Mouse (Mus musculus) hematopoietic stem cell, adult 5-6 weeks (primary cell): ENCODE data around the gene Mllt1. TPM values are rescaled to one million over a fixed set of nuclear protein-coding genes. Genes with fewer than 3 reads are reported as not detected.
"Not testable (repeated sequence)": the region's sequence is repeated elsewhere in the genome, so short reads cannot be mapped to it uniquely, and the experiment has no call there.

ENCODE experiments used
- ATAC-seq, 2 experiments: fragments of 125-278 bp in 1 of 2; replicated peaks in 1 of 2; 2 replicates each; pipeline ENCODE4 v1.8.0; 2016 to 2017; ENCODE audit warnings: inconsistent platforms in 2 of 2, mild to moderate bottlenecking in 2 of 2, moderate number of reproducible peaks in 2 of 2, low read depth in 1 of 2, moderate TSS enrichment in 1 of 2; ENCODE audit not compliant: low FRiP score in 2 of 2, poor library complexity in 2 of 2, severe bottlenecking in 2 of 2, insufficient read depth in 1 of 2, low TSS enrichment in 1 of 2
- total RNA-seq: library from RNA; stranded (forward); fragments of 172-1452, 232-1000 nt; gene quantifications from 2 replicates; pipeline ENCODE4 v1.2.3, GENCODE M21; 2017

Mllt1 gene
- total RNA-seq, 1 experiment from 2014 or later: 19.3 TPM

DNA sequence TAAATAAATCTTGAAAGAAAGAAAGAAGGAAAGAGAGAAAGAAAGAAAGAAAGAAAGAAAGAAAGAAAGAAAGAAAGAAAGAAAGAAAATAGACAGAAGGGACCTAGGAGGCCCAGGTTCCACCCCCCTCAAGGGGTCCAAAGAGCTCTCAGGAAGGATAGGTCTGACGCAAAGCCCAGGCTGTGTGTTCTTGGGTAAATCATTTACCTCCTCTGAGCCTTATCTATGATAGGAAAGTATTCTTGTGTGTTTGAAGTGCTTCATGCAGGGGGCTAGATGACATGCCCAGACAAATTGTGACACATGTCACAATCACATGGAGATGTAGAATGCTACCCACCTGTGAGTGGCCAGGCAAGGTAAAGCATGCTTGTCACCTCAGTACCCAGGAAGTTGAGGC lies 17.4 kb upstream of the Mllt1 start:
- no peak for ATAC-seq

GRCm38 (mm10) chr17:56950915-56951314 lies 15.7 kb upstream of the Mllt1 start:
- no peak; a peak in 1 of 4 replicates for ATAC-seq

DNA sequence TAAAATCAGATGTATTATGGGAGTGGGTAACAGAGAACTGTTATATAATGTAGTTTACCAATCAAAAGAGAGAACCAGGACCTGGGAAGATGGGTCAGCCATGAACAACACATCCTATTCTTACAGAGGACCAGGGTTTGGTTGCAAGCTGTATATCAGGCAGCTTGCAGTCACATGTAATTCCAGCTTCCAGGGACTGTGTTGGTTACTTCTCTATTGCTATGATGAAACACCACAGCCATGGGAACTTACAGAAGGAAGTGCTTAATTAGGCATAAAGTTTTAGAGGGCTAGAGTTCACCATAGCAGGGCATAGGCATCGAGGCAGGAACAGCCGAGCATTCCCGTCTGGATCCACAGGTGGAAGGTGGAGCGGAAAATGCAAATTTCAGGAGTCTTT lies 3.5 kb upstream of the Mllt1 start:
- no peak for ATAC-seq

DNA sequence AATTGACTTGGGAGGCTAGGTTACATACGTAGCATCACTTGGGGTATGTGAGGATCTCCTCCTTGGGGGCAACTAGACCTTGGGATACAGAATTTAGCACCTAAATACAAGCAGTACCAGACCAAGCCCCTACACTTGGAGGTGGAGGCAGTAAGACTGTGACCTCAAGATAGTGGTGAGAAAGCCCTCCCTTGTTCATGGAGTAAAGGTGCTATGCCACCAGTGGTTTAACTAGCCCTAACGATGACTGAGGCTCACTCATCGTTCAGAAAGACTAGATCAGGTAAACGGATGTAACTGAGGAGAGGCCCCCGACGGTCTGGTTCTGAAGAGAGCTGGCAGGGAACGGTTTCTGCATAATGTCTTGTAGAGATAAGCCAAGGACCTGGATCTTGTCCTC lies 1.5 kb upstream of the Mllt1 start:
- no peak for ATAC-seq

GRCm38 (mm10) chr17:56934545-56935330 lies 477 bp downstream of the Mllt1 start:
- ATAC-seq: 0 out of 4 replicates have a peak, but pooled peaks of 1 of the 2 experiments have one; percentile 7

DNA sequence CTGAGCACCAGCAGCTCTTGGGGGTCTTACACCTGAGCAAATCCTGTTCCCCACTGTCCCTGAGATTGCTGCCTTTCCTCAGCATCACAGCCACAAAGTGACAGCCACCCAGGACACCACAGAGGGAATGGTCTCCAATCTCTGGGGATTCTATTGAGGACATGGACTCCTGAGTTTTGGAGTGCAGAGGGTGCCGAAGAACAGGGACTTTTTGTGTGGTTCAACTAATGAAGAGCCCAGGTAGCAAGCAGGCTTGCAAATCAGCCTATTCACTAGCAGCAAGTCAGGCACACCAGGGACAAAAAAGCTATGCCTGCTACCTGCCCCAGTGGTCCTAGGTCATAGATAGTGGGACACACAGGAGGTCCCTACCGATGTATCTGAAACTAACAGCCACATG lies 1.8 kb downstream of the Mllt1 start:
- ATAC-seq: no peak

- ATAC-seq: peak in 1 of 2 experiments; percentile 16; a peak in 1 of 4 replicates
These were observed 5.2 kb downstream of the Mllt1 start for GRCm38 (mm10) chr17:56930026-56930425.

GRCm38 (mm10) chr17:56929530-56929929 lies 5.7 kb downstream of the Mllt1 start:
- ATAC-seq: peak; percentile 34 to 46; a peak in 2 of 4 replicates

DNA sequence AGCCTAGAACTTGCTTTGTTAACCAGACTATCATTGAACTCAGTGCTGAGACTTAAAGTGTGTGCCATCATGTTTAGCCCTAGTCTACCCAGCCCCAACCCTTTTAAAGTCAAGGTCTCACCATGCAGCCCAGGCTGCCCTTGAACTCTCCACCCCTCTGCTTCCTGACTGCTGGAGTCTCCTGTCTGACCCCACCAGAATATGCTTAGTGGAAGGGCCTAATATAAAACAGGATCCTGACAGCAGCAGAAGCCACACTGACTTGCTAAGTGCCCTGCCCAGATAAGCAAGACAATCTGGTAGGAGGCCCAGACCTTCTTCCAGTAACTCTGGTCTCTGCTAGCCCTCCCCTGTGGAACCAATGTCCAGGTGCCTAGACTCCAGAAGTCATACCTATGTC lies 6.1 kb downstream of the Mllt1 start:
- no peak for ATAC-seq

- ATAC-seq: no peak
These were observed 9.2 kb downstream of the Mllt1 start for GRCm38 (mm10) chr17:56925998-56926397.

GRCm38 (mm10) chr17:56919725-56920124 lies 15.5 kb downstream of the Mllt1 start:
- ATAC-seq: no peak

DNA sequence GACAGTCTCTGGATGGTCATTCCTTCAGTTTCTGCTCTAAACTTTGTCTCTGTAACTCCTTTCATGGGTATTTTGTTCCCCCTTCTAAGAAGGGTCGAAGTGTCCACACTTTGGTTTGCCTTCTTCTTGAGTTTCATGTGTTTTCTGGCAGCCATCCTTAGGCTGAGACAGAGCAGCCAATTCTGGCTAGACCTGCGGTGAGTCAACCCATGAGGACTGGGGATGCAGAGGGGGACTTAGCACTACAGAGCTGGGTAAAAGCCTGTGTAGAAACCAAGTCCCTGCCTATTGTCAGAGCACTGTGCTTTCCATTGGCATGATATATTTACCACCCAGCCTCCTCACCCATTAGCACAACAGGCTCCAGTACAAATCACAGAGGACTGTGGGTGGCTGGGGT lies 18.0 kb downstream of the Mllt1 start:
- no peak for ATAC-seq

GRCm38 (mm10) chr17:56913444-56913843 lies 21.8 kb downstream of the Mllt1 start:
- ATAC-seq: no peak

DNA sequence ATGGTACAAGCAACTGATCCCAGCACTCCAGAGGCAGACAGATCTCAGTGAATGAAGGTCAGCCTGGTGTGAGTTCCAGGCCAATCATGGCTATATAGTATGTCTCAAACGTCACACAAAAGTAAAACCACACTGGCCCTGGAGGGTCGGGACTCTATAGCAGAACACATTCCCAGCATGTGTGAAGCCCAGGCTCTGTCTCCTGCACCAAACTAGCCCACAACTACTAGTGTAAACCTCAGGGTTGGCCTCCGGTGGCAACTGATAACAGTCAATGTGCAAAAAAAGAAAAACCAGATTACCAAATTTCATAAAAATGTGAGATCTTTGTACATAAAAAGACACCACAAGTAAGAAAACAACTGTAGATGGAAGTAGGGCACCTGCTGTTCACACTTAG lies 22.2 kb downstream of the Mllt1 start:
- no peak for ATAC-seq

GRCm38 (mm10) chr17:56909764-56910163 lies 25.5 kb downstream of the Mllt1 start:
- ATAC-seq: not testable (repeated sequence)

GRCm38 (mm10) chr17:56907887-56908286 lies 27.3 kb downstream of the Mllt1 start:
- ATAC-seq: no peak

GRCm38 (mm10) chr17:56907096-56907495 lies 28.1 kb downstream of the Mllt1 start:
- ATAC-seq: no peak

DNA sequence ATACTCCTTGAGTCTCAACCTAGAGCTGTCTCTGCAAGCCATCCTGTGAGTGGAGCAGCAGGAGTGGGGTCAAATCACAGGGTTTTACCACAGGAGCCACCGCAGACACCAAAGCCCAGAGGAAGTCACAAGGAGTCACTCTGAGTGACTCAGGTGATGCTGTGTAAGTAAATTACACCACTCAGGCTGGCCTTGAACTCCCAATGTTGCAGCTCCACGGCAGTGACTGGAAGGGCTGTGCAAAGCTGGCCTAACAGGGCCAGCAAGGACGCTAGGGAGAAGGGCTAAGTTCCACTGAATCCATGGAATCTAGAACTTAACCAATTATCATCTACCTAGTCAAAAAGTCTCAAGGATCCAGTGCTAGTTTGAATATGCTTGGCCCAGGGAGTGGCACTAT lies 29.0 kb downstream of the Mllt1 start:
- no peak for ATAC-seq

DNA sequence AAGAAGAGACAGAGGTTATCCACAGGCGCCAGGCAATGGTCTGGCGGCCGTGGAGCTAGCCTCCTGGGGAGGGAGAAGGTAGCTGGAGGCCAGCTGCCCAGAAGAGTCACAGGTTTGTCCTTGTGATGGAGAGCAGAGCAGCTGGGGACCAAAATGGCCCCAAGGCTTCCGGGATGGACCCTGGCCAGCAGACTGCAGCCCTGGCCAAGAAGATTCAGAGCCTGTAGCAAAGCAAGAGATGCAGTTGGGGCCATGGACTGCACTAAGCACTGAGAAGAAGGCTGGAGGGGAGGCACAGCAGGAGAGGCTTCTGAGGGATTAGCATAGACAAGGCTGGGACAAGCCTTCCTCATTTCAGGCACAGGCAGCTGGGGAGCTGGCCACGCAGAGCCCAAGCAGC lies 32.5 kb downstream of the Mllt1 start:
- ATAC-seq: no peak
